Mouse (Mus musculus) hindbrain, embryonic 13.5 days (tissue): ENCODE data around the gene Npsr1. TPM values are rescaled to one million over a fixed set of nuclear protein-coding genes. Genes with fewer than 3 reads are reported as not detected.

ENCODE experiments used
- ATAC-seq: fragments of 200-750 bp; cut with Nextera tagmentation; 2 replicates; pipeline ENCODE4 v1.8.0; 2017; ENCODE audit warnings: moderate TSS enrichment; ENCODE audit not compliant: low FRiP score
- H3K27ac ChIP-seq: fragments of 300-500 bp; sonication (generic); 2 replicates; pipeline ENCODE4 v1.5.1; 2015; ENCODE audit warnings: inconsistent platforms, mild to moderate bottlenecking, moderate library complexity
- H3K27me3 ChIP-seq: fragments of 300-500 bp; sonication (generic); 2 replicates; pipeline ENCODE4 v1.6.1; 2015; ENCODE audit warnings: mild to moderate bottlenecking, inconsistent platforms
- H3K36me3 ChIP-seq: fragments of 300-500 bp; sonication (generic); 2 replicates; pipeline ENCODE4 v1.6.1; 2015; ENCODE audit warnings: mild to moderate bottlenecking, inconsistent platforms
- H3K4me1 ChIP-seq: fragments of 300-500 bp; sonication (generic); replicated peaks from 2 replicates; pipeline ENCODE4 v1.6.1; 2015; ENCODE audit warnings: inconsistent platforms
- H3K4me2 ChIP-seq: fragments of 300-500 bp; sonication (generic); 2 replicates; pipeline ENCODE4 v1.6.1; 2015; ENCODE audit warnings: inconsistent platforms, mild to moderate bottlenecking, moderate library complexity
- H3K4me3 ChIP-seq: fragments of 300-500 bp; sonication (generic); 2 replicates; pipeline ENCODE4 v1.5.1; 2015; ENCODE audit warnings: mild to moderate bottlenecking, inconsistent platforms
- H3K9ac ChIP-seq: fragments of 300-500 bp; sonication (generic); 2 replicates; pipeline ENCODE4 v1.6.1; 2015; ENCODE audit warnings: mild to moderate bottlenecking, inconsistent platforms
- H3K9me3 ChIP-seq: fragments of 300-500 bp; sonication (generic); 2 replicates; pipeline ENCODE4 v1.6.1; 2016; ENCODE audit warnings: inconsistent platforms
- WGBS: fragments of 180-500 bp; shearing (Covaris S2); methylation state at CpG from one replicate; pipeline ENCODE4 v1.1.7; 2015; 5-methylcytosine and 5-hydroxymethylcytosine counted together
- polyA plus RNA-seq: library from polyadenylated mRNA; unstranded; fragments of >200 nt; fragmentation: Nextera tagmentation; extraction: Ambion mirVana; gene quantifications from 2 replicates; pipeline ENCODE4 v1.2.1, GENCODE M21; 2015

Npsr1 gene
- polyA plus RNA-seq, 1 experiment from 2014 or later = 0.16 TPM

GRCm38 (mm10) chr9:24331661-24332060 is 233.9 kb downstream of the Npsr1 start:
- Histone ChIP-seq H3K4me1 (no peaks in the 10 kb centered on the region), H3K27me3 (no peaks in the 10 kb centered on the region), H3K9ac (no peak overlapping the region), H3K36me3 (no peaks in the 10 kb centered on the region), H3K4me3 (no peak overlapping the region), H3K4me2 (no peak overlapping the region), H3K27ac (no peak overlapping the region), H3K9me3 (no peaks in the 10 kb centered on the region)
- WGBS = 79% methylated on average over 2 of the region's 2 CpGs
- no peak for ATAC-seq

GRCm38 (mm10) chr9:24341321-24341720 is 243.5 kb downstream of the Npsr1 start:
- 29% methylated on average over 3 of the region's 3 CpGs for WGBS
- Histone ChIP-seq H3K9me3 (no peaks in the 10 kb centered on the region), H3K4me3 (no peak overlapping the region), H3K27ac (no peak overlapping the region), H3K4me1 (no peaks in the 10 kb centered on the region), H3K4me2 (no peak overlapping the region), H3K27me3 (no peaks in the 10 kb centered on the region), H3K36me3 (no peaks in the 10 kb centered on the region), H3K9ac (no peak overlapping the region)
- ATAC-seq = no peak

- Histone ChIP-seq H3K9me3 (no peaks in the 10 kb centered on the region), H3K27ac (no peak overlapping the region), H3K27me3 (no peaks in the 10 kb centered on the region), H3K36me3 (no peaks in the 10 kb centered on the region), H3K9ac (no peak overlapping the region), H3K4me2 (no peak overlapping the region), H3K4me3 (no peak overlapping the region), H3K4me1 (no peaks in the 10 kb centered on the region)
- ATAC-seq = no peak
- WGBS = 34% methylated on average over 1 of the region's 1 CpGs
Observed at GRCm38 (mm10) chr9:24347011-24347410, 249.2 kb downstream of the Npsr1 start.

- 92% methylated on average over 2 of the region's 2 CpGs for WGBS
Observed at GRCm38 (mm10) chr9:24349510-24349909, 251.7 kb downstream of the Npsr1 start.

GRCm38 (mm10) chr9:24351402-24351801 is 253.6 kb downstream of the Npsr1 start:
- H3K27ac ChIP-seq = no peak overlapping the region
- ATAC-seq = 0 out of 2 replicates have a peak, but pooled peaks have one; percentile 24
- H3K9me3 ChIP-seq = no peaks in the 10 kb centered on the region
- no peaks in the 10 kb centered on the region for H3K27me3 ChIP-seq
- H3K4me2 ChIP-seq = no peak overlapping the region
- no peaks in the 10 kb centered on the region for H3K36me3 ChIP-seq
- H3K9ac ChIP-seq = no peak overlapping the region
- H3K4me3 ChIP-seq = no peak overlapping the region
- H3K4me1 ChIP-seq = no peaks in the 10 kb centered on the region
- WGBS = 91% methylated on average over 3 of the region's 3 CpGs

More at GRCm38 (mm10) chr9:24349510-24349909, 251.7 kb downstream of the Npsr1 start:
- H3K27ac ChIP-seq = no peak overlapping the region
- no peak overlapping the region for H3K4me2 ChIP-seq
- no peak for ATAC-seq
- no peaks in the 10 kb centered on the region for H3K27me3 ChIP-seq
- no peak overlapping the region for H3K9ac ChIP-seq
- H3K36me3 ChIP-seq = no peaks in the 10 kb centered on the region
- no peaks in the 10 kb centered on the region for H3K4me1 ChIP-seq
- no peak overlapping the region for H3K4me3 ChIP-seq
- no peaks in the 10 kb centered on the region for H3K9me3 ChIP-seq
